Mouse (Mus musculus) central nervous system, embryonic 14 days (tissue): ENCODE data around the gene Mcoln1. TPM values are rescaled to one million over a fixed set of nuclear protein-coding genes. Genes with fewer than 3 reads are reported as not detected.

Experiments
- polyA plus RNA-seq: library from polyadenylated mRNA; depleted of rRNA; stranded (reverse); fragments of >200 nt; gene quantifications from 2 replicates; pipeline ENCODE4 v1.2.3, GENCODE M21; 2012; rRNA removed

Mcoln1 gene
- polyA plus RNA-seq, result 263 and 271 TPM in 2 replicates

GRCm38 (mm10) chr8:3500235-3501090, at the start of gene Mcoln1:
Gene Mcoln1 (plus strand): TSS chr8:3500457.

GRCm38 (mm10) chr8:3467006-3467885, 33.0 kb upstream of the Mcoln1 start, which contains the start of gene Pex11g:
Gene Pex11g (minus strand): TSS chr8:3467680.

GRCm38 (mm10) chr8:3470562-3470961, 29.7 kb upstream of the Mcoln1 start, which contains the start of gene Tex45:
Gene Tex45 (plus strand): TSS chr8:3470862.

GRCm38 (mm10) chr8:3492901-3493844, 7.1 kb upstream of the Mcoln1 start, which contains the start of gene Zfp358:
Gene Zfp358 (plus strand): TSS chr8:3493138.

GRCm38 (mm10) chr8:3515260-3515671, 15.0 kb downstream of the Mcoln1 start, which contains the start of gene Pnpla6:
Gene Pnpla6 (plus strand): TSS chr8:3515384.

Other genes starting within 250 kb of the Mcoln1 start
- 16.9 and 17.9 TPM in 2 replicates for gene Insr, start 220.8 kb upstream of the Mcoln1 start, polyA plus RNA-seq
- gene A430078G23Rik, start 147.0 kb upstream of the Mcoln1 start, polyA plus RNA-seq, result 0.09 and 0.37 TPM in 2 replicates
- 29.1 and 31.3 TPM in 2 replicates for gene Arhgef18, start 107.5 kb upstream of the Mcoln1 start, polyA plus RNA-seq
- gene Pex11g, start 32.8 kb upstream of the Mcoln1 start, polyA plus RNA-seq, result 4.2 and 4.9 TPM in 2 replicates
- gene Tex45, start 29.6 kb upstream of the Mcoln1 start, polyA plus RNA-seq, result 0.26 and 0.36 TPM in 2 replicates
- gene Zfp358, start 7.3 kb upstream of the Mcoln1 start, polyA plus RNA-seq, result 102 and 108 TPM in 2 replicates
- gene Pnpla6, start 14.9 kb downstream of the Mcoln1 start, polyA plus RNA-seq, result 47.3 and 60.4 TPM in 2 replicates
- gene C330021F23Rik, start 67.5 kb downstream of the Mcoln1 start, polyA plus RNA-seq, result 0.88 and 1.1 TPM in 2 replicates
- gene Camsap3, start 86.8 kb downstream of the Mcoln1 start, polyA plus RNA-seq, result 65.6 and 66.3 TPM in 2 replicates
- 70.7 and 75.6 TPM in 2 replicates for gene Xab2, start 120.9 kb downstream of the Mcoln1 start, polyA plus RNA-seq
- gene Pet100, start 121.1 kb downstream of the Mcoln1 start, polyA plus RNA-seq, result 58.7 and 80.5 TPM in 2 replicates
- 0.82 and 1.9 TPM in 2 replicates for gene Pcp2, start 125.1 kb downstream of the Mcoln1 start, polyA plus RNA-seq
- gene Stxbp2, start 130.5 kb downstream of the Mcoln1 start, polyA plus RNA-seq, result 122 and 144 TPM in 2 replicates
- gene Retn, start 155.3 kb downstream of the Mcoln1 start, polyA plus RNA-seq, result 0.45 and 0.53 TPM in 2 replicates
- 0.32 and 0.35 TPM in 2 replicates for gene Mcemp1, start 165.3 kb downstream of the Mcoln1 start, polyA plus RNA-seq
- 8.4 and 11.6 TPM in 2 replicates for gene Fcor, start 171.9 kb downstream of the Mcoln1 start, polyA plus RNA-seq
- gene Trappc5, start 175.8 kb downstream of the Mcoln1 start, polyA plus RNA-seq, result 51.9 and 54.3 TPM in 2 replicates
- not detected in 2 replicates for gene Fcer2a, start 193.7 kb downstream of the Mcoln1 start, polyA plus RNA-seq
- 0.04 TPM in 1 of 2 replicates, not detected in the other for gene Clec4g, start 220.2 kb downstream of the Mcoln1 start, polyA plus RNA-seq
- 0.12 and 0.13 TPM in 2 replicates for gene Cd209a, start 248.5 kb downstream of the Mcoln1 start, polyA plus RNA-seq